Mouse (Mus musculus) liver, adult 2 months (tissue): ENCODE measurements around the gene Aktip. TPM values are rescaled to one million over a fixed set of nuclear protein-coding genes. Genes with fewer than 3 reads are reported as not detected.
A peak's percentile ranks its signal among the peaks of the same experiment; 100 is the strongest.

Experiments
- DNase-seq: peaks from one replicate; pipeline ENCODE4 v3.0.0-alpha.2; 2011; ENCODE audit warnings: low read depth, low spot score; ENCODE audit errors: extremely low read depth
- H3K27ac ChIP-seq: fragments of 200-500 bp; replicated peaks from 2 replicates; pipeline ENCODE4 v1.5.1; 2012; ENCODE audit warnings: low read depth, mild to moderate bottlenecking, control low read depth, inconsistent platforms, low read length; ENCODE audit not compliant: insufficient read depth
- H3K27me3 ChIP-seq: fragments of 200-500 bp; 2 replicates; pipeline ENCODE4 v1.6.1; 2012; ENCODE audit warnings: mild to moderate bottlenecking, moderate library complexity, low read length, inconsistent platforms; ENCODE audit not compliant: control insufficient read depth, insufficient read depth
- H3K36me3 ChIP-seq: fragments of 200-500 bp; 2 replicates; pipeline ENCODE4 v1.6.1; 2012; ENCODE audit warnings: low read length, inconsistent platforms; ENCODE audit not compliant: control insufficient read depth, insufficient read depth
- H3K4me1 ChIP-seq: fragments of 200-500 bp; 2 replicates; pipeline ENCODE4 v1.6.1; 2011; ENCODE audit warnings: low read length; ENCODE audit not compliant: control insufficient read depth, insufficient read depth
- H3K4me3 ChIP-seq: fragments of 200-500 bp; 2 replicates; pipeline ENCODE4 v1.5.1; 2011; ENCODE audit warnings: low read depth, mild to moderate bottlenecking, control low read depth, low read length, moderate library complexity; ENCODE audit not compliant: insufficient read depth
- H3K79me2 ChIP-seq: fragments of 200-500 bp; 2 replicates; pipeline ENCODE4 v1.6.1; 2012; ENCODE audit warnings: inconsistent platforms, mild to moderate bottlenecking, low read length, moderate library complexity; ENCODE audit not compliant: control insufficient read depth, insufficient read depth
- H3K9ac ChIP-seq: fragments of 200-500 bp; 2 replicates; pipeline ENCODE4 v1.6.1; 2012; ENCODE audit warnings: low read depth, mild to moderate bottlenecking, control low read depth, inconsistent platforms, low read length
- CTCF ChIP-seq: fragments of 200-500 bp; IDR thresholded peaks from 2 replicates; pipeline ENCODE4 v1.5.1; 2011; ENCODE audit warnings: low read depth, low read length, control low read depth
- POLR2A ChIP-seq: fragments of 200-500 bp; IDR thresholded peaks from 2 replicates; pipeline ENCODE4 v1.6.1; 2011; ENCODE audit warnings: low read length, control low read depth; ENCODE audit not compliant: insufficient read depth; ENCODE audit errors: extremely low read depth
- WGBS: fragments of 180-500 bp; shearing (Covaris S2); methylation state at CpG from one replicate; pipeline ENCODE4 v1.1.7; 2018; 5-methylcytosine and 5-hydroxymethylcytosine counted together
- polyA plus RNA-seq: library from polyadenylated mRNA; depleted of rRNA; stranded (reverse); fragments of >200 nt; gene quantifications from 2 replicates; pipeline ENCODE4 v1.2.3, GENCODE M21; 2012
- total RNA-seq: library from RNA; depleted of rRNA; stranded (reverse); fragments of >200 nt; gene quantifications from 2 replicates; pipeline ENCODE4 v1.2.3, GENCODE M21; 2014

The Aktip gene
- total and polyA plus RNA-seq, 2 experiments, result 8.9 to 9.9 TPM

DNA sequence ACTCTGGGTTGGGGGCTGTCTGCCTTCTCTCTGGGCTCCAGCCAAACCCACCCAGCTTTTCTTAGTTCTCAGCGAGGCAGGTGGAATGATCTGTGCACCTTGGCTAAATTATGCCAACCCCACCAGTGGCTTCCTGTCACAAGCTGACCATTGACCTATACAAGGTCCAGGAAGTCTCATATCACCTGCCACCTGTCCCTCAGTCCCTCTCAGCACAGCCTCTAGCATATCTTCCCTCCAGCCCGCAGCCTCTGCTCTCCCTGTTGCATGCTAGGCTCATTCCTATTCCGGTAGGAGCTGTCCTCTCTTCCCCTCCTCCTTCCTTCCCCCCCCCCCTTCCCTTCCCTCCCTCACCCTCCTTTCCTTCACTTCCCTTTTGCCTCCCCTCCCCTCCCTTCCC, 50.5 kb downstream of the Aktip start:
- no peaks in the 10 kb centered on the region for H3K36me3 ChIP-seq
- DNase-seq, result no peak
- WGBS, result 77% methylated on average over 3 of the region's 3 CpGs
- peaks cover 2% of the 10 kb centered on the region for H3K4me1 ChIP-seq
- no peaks in the 10 kb centered on the region for H3K27me3 ChIP-seq
- no peaks in the 10 kb centered on the region for H3K79me2 ChIP-seq
- no peak overlapping the region for H3K9ac ChIP-seq
- TF ChIP-seq CTCF (no peak), POLR2A (no peak)
- no peak overlapping the region for H3K27ac ChIP-seq
- no peak overlapping the region for H3K4me3 ChIP-seq

DNA sequence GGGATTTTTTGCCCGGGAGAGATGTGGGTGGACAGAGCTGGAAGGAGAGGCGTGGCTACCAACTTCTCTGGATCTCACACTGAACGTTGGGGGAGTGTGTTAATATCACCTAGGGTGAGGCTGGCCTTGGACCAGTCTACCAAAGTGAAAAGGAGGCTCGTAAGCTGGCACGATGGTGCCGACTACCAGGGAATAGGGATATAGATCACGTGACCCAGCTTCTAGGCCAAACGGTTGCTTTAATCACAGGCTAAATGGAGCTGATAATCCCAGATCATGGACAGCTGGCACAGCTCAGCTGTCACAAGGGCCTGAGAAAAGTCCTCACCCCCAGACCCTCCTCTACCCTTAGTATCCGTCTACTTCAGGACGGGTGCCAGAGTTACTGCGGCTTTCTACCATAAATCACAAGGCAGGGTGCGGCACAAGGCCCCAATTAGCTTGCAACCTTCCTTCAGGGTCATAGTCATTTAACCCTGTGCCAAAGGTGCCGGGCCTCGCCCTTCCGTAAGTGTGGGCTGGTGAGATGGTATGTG, 51.1 kb downstream of the Aktip start:
- H3K27me3 ChIP-seq, result no peaks in the 10 kb centered on the region
- no peak for DNase-seq
- 85% methylated on average over 15 of the region's 15 CpGs for WGBS

DNA sequence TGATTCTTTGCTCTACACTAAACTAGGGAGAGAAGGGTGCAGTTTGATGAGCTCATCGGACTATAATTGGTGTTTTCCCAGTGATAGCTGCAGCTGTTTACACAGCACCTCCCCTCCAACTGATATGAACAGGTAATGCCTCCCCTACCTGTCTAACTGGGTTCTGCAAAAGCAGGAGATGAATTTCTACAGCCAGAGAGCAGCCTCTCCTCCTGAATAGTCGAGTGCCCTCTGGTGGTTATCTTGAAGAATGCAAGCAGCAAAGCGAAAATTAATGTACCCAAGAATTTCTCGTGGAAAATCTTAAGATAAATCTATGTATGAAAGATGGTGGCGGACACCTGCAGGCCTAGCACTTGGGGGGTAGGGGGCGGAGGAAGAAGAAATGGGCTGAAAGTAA, 52.1 kb downstream of the Aktip start:
- Histone ChIP-seq H3K4me1 (peaks cover 2% of the 10 kb centered on the region), H3K4me3 (no peak overlapping the region)
- peak; percentile 24 for DNase-seq

More for the DNA sequence above, 51.1 kb downstream of the Aktip start:
- no peaks in the 10 kb centered on the region for H3K79me2 ChIP-seq
- no peak overlapping the region for H3K27ac ChIP-seq
- H3K4me3 ChIP-seq, result no peak overlapping the region
- no peak overlapping the region for H3K9ac ChIP-seq
- TF ChIP-seq POLR2A, result no peak
- H3K36me3 ChIP-seq, result no peaks in the 10 kb centered on the region
- peaks cover 2% of the 10 kb centered on the region for H3K4me1 ChIP-seq

DNA sequence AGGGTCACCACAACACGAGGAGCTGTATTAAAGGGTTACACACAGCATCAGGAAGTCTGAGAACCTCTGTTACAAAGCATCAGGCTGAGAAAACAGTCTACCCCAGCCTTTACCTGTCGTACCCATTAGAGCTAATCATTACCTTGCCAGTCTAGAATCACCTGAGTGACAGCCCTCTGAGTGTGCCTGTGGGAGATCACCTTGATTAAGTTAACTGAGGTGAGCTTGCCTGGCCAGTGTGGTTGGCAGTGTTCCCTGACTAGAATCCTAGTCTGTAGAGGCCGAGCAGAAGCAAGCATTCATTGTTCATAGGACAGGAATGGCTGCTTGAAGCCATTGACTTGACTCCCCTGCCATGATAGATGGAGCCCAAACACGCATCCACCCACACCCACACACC, 58.9 kb downstream of the Aktip start:
- 64% methylated on average over 4 of the region's 4 CpGs for WGBS
- Histone ChIP-seq H3K4me1 (no peaks in the 10 kb centered on the region), H3K4me3 (no peak overlapping the region), H3K36me3 (no peaks in the 10 kb centered on the region), H3K9ac (no peak overlapping the region), H3K27ac (no peak overlapping the region), H3K27me3 (no peaks in the 10 kb centered on the region; the same call in 1 of the 2 replicates), H3K79me2 (no peaks in the 10 kb centered on the region)
- TF ChIP-seq CTCF (no peak), POLR2A (no peak)
- DNase-seq, result no peak

More for the DNA sequence above, 52.1 kb downstream of the Aktip start:
- Histone ChIP-seq H3K36me3 (no peaks in the 10 kb centered on the region), H3K79me2 (no peaks in the 10 kb centered on the region), H3K9ac (no peak overlapping the region), H3K27me3 (no peaks in the 10 kb centered on the region), H3K27ac (no peak overlapping the region)
- TF ChIP-seq CTCF (peak; percentile 28; the same call in 1 of the 2 replicates), POLR2A (no peak)
- 4% methylated on average over 6 of the region's 6 CpGs for WGBS

DNA sequence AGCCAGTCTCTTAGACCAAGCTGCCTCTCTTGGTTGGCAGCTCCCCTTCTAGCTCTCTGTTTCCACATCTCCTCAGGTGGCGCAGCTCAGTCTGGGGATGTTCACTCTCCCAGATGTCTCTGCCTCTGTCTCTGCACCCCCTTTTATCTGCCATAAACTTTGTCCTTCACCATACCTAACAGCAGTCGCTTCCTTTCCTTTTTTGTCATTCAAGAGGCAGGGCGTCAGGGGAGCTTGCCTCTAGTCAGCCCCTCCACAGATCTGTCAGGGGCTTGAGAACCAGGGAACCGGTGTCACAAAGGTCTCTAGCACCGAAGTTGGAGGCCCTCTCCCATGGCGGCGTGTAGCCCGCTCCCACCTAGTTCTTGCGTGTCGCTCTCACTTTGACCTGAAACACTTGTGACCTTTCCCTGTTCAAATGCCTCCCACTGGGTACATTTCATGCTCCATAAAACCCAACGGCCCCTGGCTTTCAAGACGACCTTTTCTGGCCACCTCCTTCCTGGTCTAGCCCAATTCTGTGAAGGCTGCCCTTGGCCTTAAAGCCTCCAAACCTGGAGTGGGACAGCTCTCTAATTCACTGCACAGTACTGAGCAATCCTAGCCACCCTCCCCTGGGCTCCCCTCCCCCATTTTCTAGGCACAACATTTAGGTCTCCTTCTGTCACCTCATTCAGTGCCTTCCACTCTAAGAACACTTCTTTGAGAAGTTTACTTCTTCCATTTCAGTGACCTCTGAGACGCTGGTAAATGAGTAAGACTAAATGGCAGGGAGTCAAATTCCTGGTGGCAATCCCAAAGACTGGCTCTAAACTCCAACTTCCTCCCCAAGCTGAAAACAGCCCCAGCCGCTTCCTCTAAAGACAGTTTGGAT, 64.2 kb downstream of the Aktip start:
- Histone ChIP-seq H3K27me3 (no peaks in the 10 kb centered on the region), H3K36me3 (no peaks in the 10 kb centered on the region), H3K9ac (no peak overlapping the region), H3K4me1 (no peaks in the 10 kb centered on the region), H3K27ac (no peak overlapping the region), H3K79me2 (0 out of 2 replicates have a peak, but pooled peaks cover 6% of the 10 kb centered on the region), H3K4me3 (no peak overlapping the region)
- 89% methylated on average over 14 of the region's 14 CpGs for WGBS
- DNase-seq, result peak; percentile 15
- TF ChIP-seq POLR2A, result no peak
- TF ChIP-seq CTCF, result no peak

DNA sequence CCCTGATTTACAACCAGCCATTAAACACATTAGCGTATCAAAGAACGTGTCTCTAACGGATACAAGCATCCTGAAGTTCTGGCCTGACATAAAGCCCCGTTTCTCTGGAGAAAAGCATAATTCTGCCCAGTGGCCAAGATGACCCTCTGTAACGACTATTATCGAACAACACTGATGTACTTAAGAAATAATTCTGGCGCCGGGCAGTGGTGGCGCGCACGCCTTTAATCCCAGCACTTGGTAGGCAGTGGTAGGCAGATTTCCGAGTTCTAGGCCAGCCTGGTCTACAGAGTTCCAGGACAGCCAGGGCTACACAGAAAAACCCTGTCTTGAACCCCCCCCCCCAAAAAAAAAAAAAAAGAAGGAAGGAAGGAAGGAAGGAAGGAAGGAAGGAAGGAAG, 65.1 kb downstream of the Aktip start:
- Histone ChIP-seq H3K4me3 (no peak overlapping the region), H3K79me2 (0 out of 2 replicates have a peak, but pooled peaks cover 6% of the 10 kb centered on the region), H3K27ac (no peak overlapping the region), H3K4me1 (no peaks in the 10 kb centered on the region), H3K27me3 (no peaks in the 10 kb centered on the region), H3K36me3 (no peaks in the 10 kb centered on the region), H3K9ac (no peak overlapping the region)
- TF ChIP-seq POLR2A (no peak), CTCF (no peak)
- WGBS, result 79% methylated on average over 12 of the region's 12 CpGs
- no peak for DNase-seq
